ENCODE assay signal across 8 mouse cellular contexts in the genomic region with DNA sequence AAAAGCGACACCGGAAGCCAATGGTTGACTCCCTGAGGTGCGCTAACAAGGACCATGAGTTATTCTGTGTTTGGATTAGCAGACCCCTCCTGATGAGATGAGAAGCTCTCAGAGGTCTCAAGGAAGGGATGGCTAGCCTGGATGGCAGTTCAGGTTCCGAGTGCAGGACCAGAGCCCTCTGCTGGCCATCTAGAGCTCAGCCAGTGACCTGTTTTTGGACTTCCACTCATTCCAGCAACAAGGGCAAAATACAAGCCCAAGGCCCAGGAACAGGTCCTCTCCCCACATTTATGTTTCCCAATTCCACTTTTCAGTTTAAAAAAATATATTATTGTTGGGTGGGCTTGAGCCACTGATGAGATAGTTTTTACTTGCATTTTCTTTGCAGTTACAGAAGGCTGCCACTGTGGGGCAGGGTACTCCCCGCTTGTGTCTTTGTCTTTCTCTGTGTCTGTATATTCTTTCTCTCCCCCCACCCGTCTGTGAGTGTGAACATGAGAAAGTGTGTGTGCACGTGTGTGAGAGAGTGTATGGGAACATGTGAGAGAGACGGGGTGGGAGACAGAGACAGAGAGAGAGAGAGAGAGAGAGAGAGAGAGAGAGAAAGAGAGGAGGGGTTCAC. TPM values are rescaled to one million over a fixed set of nuclear protein-coding genes. Genes with fewer than 3 reads are reported as not detected.
A peak's percentile ranks its signal among the peaks of the same experiment; 100 is the strongest.
DNase-seq lines count a peak whose midpoint lies in the region; ATAC-seq lines count a peak whose summit lies in the region.

No protein-coding gene starts in this region.

- H3K36me3 ChIP-seq in forebrain, embryonic 14.5 days (ENCODE audit: control insufficient read depth, insufficient read depth, low read length): no peaks in the 10 kb centered on the region
- H3K36me3 ChIP-seq in liver, embryonic 13.5 days: no peaks in the 10 kb centered on the region

- H3K9ac ChIP-seq in forebrain, embryonic 14.5 days (ENCODE audit: low read length): no peak overlapping the region
- H3K9ac ChIP-seq in liver, embryonic 13.5 days: peak overlapping the region; percentile 53

- no peaks in the 10 kb centered on the region for H3K27me3 ChIP-seq in forebrain, embryonic 14.5 days (replicated peaks; ENCODE audit: control insufficient read depth, insufficient read depth, low read length)
- H3K27me3 ChIP-seq in liver, embryonic 13.5 days: no peaks in the 10 kb centered on the region

- peak; percentile 42 for ATAC-seq in forebrain, embryonic 14.5 days
- ATAC-seq in inflammation-experienced regulatory T-cells, adult 6 months: peak; percentile 68
- ATAC-seq in liver, embryonic 13.5 days (ENCODE audit: low read depth): peak; percentile 62

- peaks cover 23% of the 10 kb centered on the region for H3K4me1 ChIP-seq in forebrain, embryonic 14.5 days (ENCODE audit: control insufficient read depth, insufficient read depth, low read length)
- peaks cover 9% of the 10 kb centered on the region for H3K4me1 ChIP-seq in liver, embryonic 13.5 days (replicated peaks)

- H3K9me3 ChIP-seq in forebrain, embryonic 14.5 days (replicated peaks; ENCODE audit: control insufficient read depth, low read length): no peaks in the 10 kb centered on the region
- H3K9me3 ChIP-seq in liver, embryonic 13.5 days (replicated peaks): no peaks in the 10 kb centered on the region

- H3K27ac ChIP-seq in forebrain, embryonic 14.5 days (ENCODE audit: low read depth, low read length): no peak overlapping the region
- no peak overlapping the region for H3K27ac ChIP-seq in liver, embryonic 13.5 days

- 8% methylated on average over 8 of the region's 8 CpGs for WGBS in forebrain, embryonic 14.5 days
- WGBS in liver, embryonic 13.5 days (ENCODE audit: insufficient replicate concordance): 3% methylated on average over 8 of the region's 8 CpGs

- H3K4me2 ChIP-seq in forebrain, embryonic 14.5 days (ENCODE audit: low read length): peak overlapping the region; percentile 44
- peak overlapping the region; percentile 69 for H3K4me2 ChIP-seq in liver, embryonic 13.5 days

- DNase-seq in lung, adult 18-20 months: peak; percentile 13 to 15
- DNase-seq in lung, postnatal 25 days (ENCODE audit: low spot score): no peak
- peak; percentile 77 for DNase-seq in brain, adult 2 months (ENCODE audit: low read depth, low spot score)
- peak; percentile 69 for DNase-seq in forebrain, embryonic 14.5 days (ENCODE audit: low spot score)
- no peak for DNase-seq in liver, embryonic 13.5 days
- peak; percentile 79 for DNase-seq in neural tube, embryonic 10.5 days (ENCODE audit: extremely low spot score, low spot score)
- DNase-seq in yolk sac, embryonic 10.5 days (ENCODE audit: low spot score): peak; percentile 64

- H3K4me3 ChIP-seq in forebrain, embryonic 14.5 days (ENCODE audit: low read depth, low read length): no peak overlapping the region
- peak overlapping the region; percentile 50 for H3K4me3 ChIP-seq in liver, embryonic 13.5 days (replicated peaks)

RNA-seq across cellular contexts. Expression of a gene that starts 12.9 kb away (rescaled TPM):
- 36.1 and 44.6 TPM in 2 replicates for polyA plus RNA-seq in forebrain, embryonic 14.5 days (2014; fragmentation: Nextera tagmentation; extraction: Ambion mirVana)
- not detected for polyA plus RNA-seq in inflammation-experienced regulatory T-cells, adult 6 months (2017; shearing (Covaris generic))
- 0.35 and 0.59 TPM in 2 replicates for polyA plus RNA-seq in liver, embryonic 13.5 days (2015; fragmentation: Nextera tagmentation; extraction: Ambion mirVana)

Comparison
In these comparisons a context has a peak if more than half of its experiments do, and no peak if none do; other contexts are left out.
1. DNase-seq: peak in lung, adult 18-20 months (2 of 2), brain, adult 2 months (single experiment), forebrain, embryonic 14.5 days (single experiment), neural tube, embryonic 10.5 days (single experiment) and yolk sac, embryonic 10.5 days (single experiment); none in lung, postnatal 25 days (single experiment) and liver, embryonic 13.5 days (single experiment).
2. RNA of a gene that starts 12.9 kb away (polyA plus RNA-seq): 36.1 to 44.6 TPM in forebrain, embryonic 14.5 days; 0.35 to 0.59 TPM in liver, embryonic 13.5 days and not detected in inflammation-experienced regulatory T-cells, adult 6 months; every median in the first group is over 10 times any median in the second.
3. Peak in every context shown above with its lines, with median percentiles within 50 percentile points of each other: ATAC-seq.